Mouse (Mus musculus) forebrain, embryonic 12.5 days (tissue): ENCODE data around the gene Coa4. TPM values are rescaled to one million over a fixed set of nuclear protein-coding genes. Genes with fewer than 3 reads are reported as not detected.

Source experiments
- ATAC-seq: fragments of 200-750 bp; cut with Nextera tagmentation; 2 replicates; pipeline ENCODE4 v1.8.0; 2017; ENCODE audit warnings: moderate TSS enrichment; ENCODE audit not compliant: low FRiP score
- H3K27ac ChIP-seq: fragments of 300-500 bp; sonication (generic); 2 replicates; pipeline ENCODE4 v1.5.1; 2016; ENCODE audit warnings: mild to moderate bottlenecking
- H3K27me3 ChIP-seq: fragments of 300-500 bp; sonication (generic); 2 replicates; pipeline ENCODE4 v1.6.1; 2016; ENCODE audit warnings: mild to moderate bottlenecking
- H3K36me3 ChIP-seq: fragments of 300-500 bp; sonication (generic); replicated peaks from 2 replicates; pipeline ENCODE4 v1.6.1; 2016; ENCODE audit warnings: mild to moderate bottlenecking
- H3K4me1 ChIP-seq: fragments of 300-500 bp; sonication (generic); 2 replicates; pipeline ENCODE4 v1.6.1; 2016
- H3K4me2 ChIP-seq: fragments of 300-500 bp; sonication (generic); 2 replicates; pipeline ENCODE4 v1.6.1; 2016; ENCODE audit warnings: mild to moderate bottlenecking, moderate library complexity
- H3K4me3 ChIP-seq: fragments of 300-500 bp; sonication (generic); replicated peaks from 2 replicates; pipeline ENCODE4 v1.5.1; 2016; ENCODE audit warnings: mild to moderate bottlenecking
- H3K9ac ChIP-seq: fragments of 300-500 bp; sonication (generic); 2 replicates; pipeline ENCODE4 v1.6.1; 2016; ENCODE audit warnings: mild to moderate bottlenecking
- H3K9me3 ChIP-seq: fragments of 300-500 bp; sonication (generic); 2 replicates; pipeline ENCODE4 v1.6.1; 2016
- WGBS: fragments of 180-500 bp; shearing (Covaris S2); methylation state at CpG from one replicate; pipeline ENCODE4 v1.1.7; 2016; 5-methylcytosine and 5-hydroxymethylcytosine counted together
- polyA plus RNA-seq: library from polyadenylated mRNA; unstranded; fragments of >200 nt; fragmentation: Nextera tagmentation; extraction: Ambion mirVana; gene quantifications from 2 replicates; pipeline ENCODE4 v1.2.1, GENCODE M21; 2016

Gene Coa4
- polyA plus RNA-seq, 1 experiment from 2014 or later, result 12.6 TPM

GRCm38 (mm10) chr7:100496791-100497190, 40.1 kb upstream of the Coa4 start:
- peaks cover 24% of the 10 kb centered on the region for H3K27me3 ChIP-seq
- H3K4me2 ChIP-seq, result no peak overlapping the region
- H3K9ac ChIP-seq, result no peak overlapping the region
- H3K4me1 ChIP-seq, result peaks cover 38% of the 10 kb centered on the region
- ATAC-seq, result no peak
- no peak overlapping the region for H3K27ac ChIP-seq
- H3K36me3 ChIP-seq, result peaks cover 11% of the 10 kb centered on the region; the same call in 1 of the 2 replicates
- H3K9me3 ChIP-seq, result no peaks in the 10 kb centered on the region
- 96% methylated on average over 9 of the region's 9 CpGs for WGBS
- H3K4me3 ChIP-seq, result no peak overlapping the region

GRCm38 (mm10) chr7:100497402-100497801, 39.5 kb upstream of the Coa4 start:
- H3K9me3 ChIP-seq, result no peaks in the 10 kb centered on the region
- peaks cover 18% of the 10 kb centered on the region for H3K27me3 ChIP-seq
- no peak overlapping the region for H3K27ac ChIP-seq
- H3K4me3 ChIP-seq, result no peak overlapping the region
- WGBS, result 88% methylated on average over 4 of the region's 4 CpGs
- no peak overlapping the region for H3K4me2 ChIP-seq
- no peak for ATAC-seq
- H3K9ac ChIP-seq, result no peak overlapping the region
- H3K36me3 ChIP-seq, result peaks cover 11% of the 10 kb centered on the region; the same call in 1 of the 2 replicates
- H3K4me1 ChIP-seq, result peaks cover 36% of the 10 kb centered on the region

- Histone ChIP-seq H3K4me2 (no peak overlapping the region), H3K9ac (no peak overlapping the region), H3K4me3 (no peak overlapping the region), H3K9me3 (no peaks in the 10 kb centered on the region), H3K27ac (no peak overlapping the region), H3K27me3 (peaks cover 14% of the 10 kb centered on the region; the same call in 1 of the 2 replicates), H3K36me3 (peaks cover 11% of the 10 kb centered on the region; the same call in 1 of the 2 replicates), H3K4me1 (peaks cover 30% of the 10 kb centered on the region)
- 94% methylated on average over 13 of the region's 13 CpGs for WGBS
- ATAC-seq, result no peak
These were observed 38.9 kb upstream of the Coa4 start for GRCm38 (mm10) chr7:100497982-100498381.

- ATAC-seq, result no peak
- Histone ChIP-seq H3K36me3 (peaks cover 11% of the 10 kb centered on the region; the same call in 1 of the 2 replicates), H3K4me3 (no peak overlapping the region), H3K9me3 (no peaks in the 10 kb centered on the region), H3K4me2 (no peak overlapping the region), H3K27me3 (0 out of 2 replicates have a peak, but pooled peaks cover under 1% of the 10 kb centered on the region), H3K9ac (no peak overlapping the region), H3K4me1 (peaks cover 15% of the 10 kb centered on the region), H3K27ac (no peak overlapping the region)
These were observed 37.4 kb upstream of the Coa4 start for GRCm38 (mm10) chr7:100499465-100499864.

GRCm38 (mm10) chr7:100500276-100500977, 36.4 kb upstream of the Coa4 start:
- Histone ChIP-seq H3K4me2 (no peak overlapping the region), H3K4me1 (peaks cover 9% of the 10 kb centered on the region), H3K9ac (no peak overlapping the region), H3K27me3 (no peaks in the 10 kb centered on the region), H3K9me3 (no peaks in the 10 kb centered on the region), H3K27ac (peak overlapping the region; percentile 2; the same call in 1 of the 2 replicates), H3K4me3 (no peak overlapping the region), H3K36me3 (peaks cover 11% of the 10 kb centered on the region; the same call in 1 of the 2 replicates)
- ATAC-seq, result no peak
- WGBS, result 78% methylated on average over 16 of the region's 16 CpGs

- 72% methylated on average over 6 of the region's 6 CpGs for WGBS
- Histone ChIP-seq H3K4me3 (no peak overlapping the region), H3K36me3 (peaks cover 11% of the 10 kb centered on the region; the same call in 1 of the 2 replicates), H3K27me3 (no peaks in the 10 kb centered on the region), H3K4me2 (no peak overlapping the region), H3K27ac (peak overlapping the region; percentile 2; the same call in 1 of the 2 replicates), H3K9me3 (no peaks in the 10 kb centered on the region), H3K9ac (no peak overlapping the region), H3K4me1 (peaks cover under 1% of the 10 kb centered on the region; the same call in 1 of the 2 replicates)
- ATAC-seq, result no peak
These were observed 35.6 kb upstream of the Coa4 start for GRCm38 (mm10) chr7:100501027-100501843.

- Histone ChIP-seq H3K36me3 (peaks cover 11% of the 10 kb centered on the region; the same call in 1 of the 2 replicates), H3K9ac (no peak overlapping the region), H3K9me3 (no peaks in the 10 kb centered on the region), H3K4me1 (no peaks in the 10 kb centered on the region), H3K4me2 (no peak overlapping the region), H3K4me3 (no peak overlapping the region), H3K27ac (no peak overlapping the region), H3K27me3 (no peaks in the 10 kb centered on the region)
- ATAC-seq, result no peak
- 61% methylated on average over 2 of the region's 2 CpGs for WGBS
These were observed 35.0 kb upstream of the Coa4 start for GRCm38 (mm10) chr7:100501844-100502373.

- Histone ChIP-seq H3K4me2 (no peak overlapping the region), H3K4me3 (no peak overlapping the region), H3K9ac (no peak overlapping the region), H3K36me3 (peaks cover 11% of the 10 kb centered on the region; the same call in 1 of the 2 replicates), H3K9me3 (no peaks in the 10 kb centered on the region), H3K27me3 (no peaks in the 10 kb centered on the region), H3K4me1 (no peaks in the 10 kb centered on the region), H3K27ac (no peak overlapping the region)
- ATAC-seq, result no peak
- 81% methylated on average over 7 of the region's 7 CpGs for WGBS
These were observed 34.4 kb upstream of the Coa4 start for GRCm38 (mm10) chr7:100502374-100502922.

- Histone ChIP-seq H3K4me3 (no peak overlapping the region), H3K9ac (no peak overlapping the region), H3K9me3 (no peaks in the 10 kb centered on the region), H3K36me3 (peaks cover 4% of the 10 kb centered on the region; the same call in 1 of the 2 replicates), H3K4me1 (no peaks in the 10 kb centered on the region), H3K4me2 (no peak overlapping the region), H3K27ac (no peak overlapping the region), H3K27me3 (no peaks in the 10 kb centered on the region)
- ATAC-seq, result no peak
- WGBS, result 89% methylated on average over 5 of the region's 5 CpGs
These were observed 33.8 kb upstream of the Coa4 start for GRCm38 (mm10) chr7:100503076-100503475.

GRCm38 (mm10) chr7:100504740-100505487, 32.0 kb upstream of the Coa4 start:
- Histone ChIP-seq H3K4me3 (no peak overlapping the region), H3K9me3 (no peaks in the 10 kb centered on the region), H3K27me3 (no peaks in the 10 kb centered on the region), H3K4me2 (no peak overlapping the region), H3K36me3 (no peaks in the 10 kb centered on the region), H3K4me1 (no peaks in the 10 kb centered on the region), H3K27ac (no peak overlapping the region), H3K9ac (no peak overlapping the region)
- ATAC-seq, result no peak
- 92% methylated on average over 13 of the region's 13 CpGs for whole genome bisulfite sequencing

GRCm38 (mm10) chr7:100506494-100506893, 30.4 kb upstream of the Coa4 start:
- H3K36me3 ChIP-seq, result no peaks in the 10 kb centered on the region
- H3K4me1 ChIP-seq, result no peaks in the 10 kb centered on the region
- H3K9ac ChIP-seq, result no peak overlapping the region
- H3K4me2 ChIP-seq, result no peak overlapping the region
- 79% methylated on average over 4 of the region's 4 CpGs for WGBS
- H3K27ac ChIP-seq, result no peak overlapping the region
- H3K9me3 ChIP-seq, result no peaks in the 10 kb centered on the region
- no peaks in the 10 kb centered on the region for H3K27me3 ChIP-seq
- ATAC-seq, result no peak
- no peak overlapping the region for H3K4me3 ChIP-seq
